Mouse (Mus musculus): ENCODE results near the gene Trir.

DNA sequence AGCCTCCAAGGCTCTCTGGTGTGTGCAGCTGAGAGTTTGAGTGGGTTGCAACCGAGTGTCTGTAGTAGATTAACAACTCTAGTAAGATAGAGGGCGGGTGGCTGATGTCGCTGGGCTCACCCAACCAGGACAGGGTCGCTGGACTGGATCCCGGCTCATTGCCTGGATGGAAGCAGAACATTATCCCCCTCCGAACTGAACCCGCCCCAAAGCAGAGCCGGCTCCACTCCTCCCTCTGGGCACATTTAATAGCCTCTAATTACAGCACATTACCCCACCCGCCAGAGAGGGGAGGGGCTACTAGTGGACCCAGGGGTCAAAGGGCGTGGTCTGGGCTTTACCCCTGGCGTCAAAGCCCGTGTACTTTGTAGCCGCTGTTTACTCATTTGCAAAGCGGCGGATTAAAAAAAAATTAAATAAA, 37.3 kb upstream of the Trir start:
- TF ChIP-seq GATA1 (IDR thresholded peaks at IDR 0.05; ENCODE audit: borderline replicate concordance, low read length) = no peak
- no peak for TF ChIP-seq FLI1 (IDR thresholded peaks at IDR 0.05; ENCODE audit: low read length)

All from megakaryocyte, embryonic 14.5 days (primary cell).